Mouse (Mus musculus): ENCODE measurements at regions not wholly inside any gene's neighbourhood (a gene's known extent, or its start where the extent isn't known, plus 50 kb on each side); places are given as distances from the start of the nearest gene placed in this dataset.

DNA sequence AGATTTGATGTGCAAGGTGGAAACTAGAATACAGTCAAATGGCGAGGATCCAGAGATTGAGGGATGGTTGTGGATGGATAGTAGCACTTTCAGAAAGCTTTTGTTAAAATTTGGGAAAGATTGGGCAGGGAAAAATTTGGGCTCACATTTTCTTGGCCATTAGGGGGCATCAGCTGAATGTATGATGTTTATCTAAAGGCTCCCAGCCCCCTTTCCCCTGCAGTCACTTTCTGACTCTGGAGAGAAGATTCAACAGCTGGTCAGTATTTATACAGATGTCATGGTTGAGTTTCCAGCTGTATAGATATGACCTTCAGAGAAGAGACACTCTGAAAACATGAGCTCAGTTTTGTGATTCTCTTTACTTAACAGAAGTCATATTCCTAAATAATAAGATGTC lies 429.5 kb downstream of the Sqor start:
- TF ChIP-seq POLR2A (IDR thresholded peaks at IDR 0.05; ENCODE audit: borderline replicate concordance, extremely low read depth, insufficient read depth, insufficient read length, poor library complexity, severe bottlenecking) (no peak), CTCF (IDR thresholded peaks at IDR 0.05; ENCODE audit: borderline replicate concordance, extremely low read depth, insufficient read depth, insufficient read length) (peak; percentile 9; the same call in 1 of the 2 replicates)

All from brain, embryonic 14.5 days (tissue).